Mouse (Mus musculus) right cerebral cortex, postnatal 4 days (tissue): ENCODE measurements at regions not wholly inside any gene's neighbourhood (a gene's known extent, or its start where the extent isn't known, plus 50 kb on each side); places are given as distances from the start of the nearest gene placed in this dataset.
A peak's percentile ranks its signal among the peaks of the same experiment; 100 is the strongest.

Experiments
- DNase-seq: peaks from one replicate; pipeline ENCODE4 v3.0.0-alpha.2; 2022

DNA sequence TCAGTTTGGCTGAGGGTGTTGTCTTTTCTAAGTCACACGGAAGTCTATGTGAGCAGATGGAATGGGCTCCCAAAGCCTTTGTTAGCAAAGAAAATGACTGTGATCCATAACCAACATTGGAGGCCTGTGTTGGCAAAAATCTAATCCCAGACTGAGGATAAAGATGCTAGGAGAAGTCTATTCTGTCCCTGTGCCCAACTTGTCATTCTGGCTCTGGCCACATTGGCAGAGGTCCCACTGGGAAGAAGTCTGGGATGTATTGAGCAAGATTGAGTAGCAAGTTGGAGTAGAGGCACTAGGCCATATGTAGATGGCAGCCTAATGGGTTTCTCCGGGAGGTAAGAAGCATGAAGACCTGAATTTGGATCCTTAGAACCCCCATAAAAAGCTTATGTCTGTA, 54.1 kb downstream of the Nog start:
- peak; percentile 9 for DNase-seq

DNA sequence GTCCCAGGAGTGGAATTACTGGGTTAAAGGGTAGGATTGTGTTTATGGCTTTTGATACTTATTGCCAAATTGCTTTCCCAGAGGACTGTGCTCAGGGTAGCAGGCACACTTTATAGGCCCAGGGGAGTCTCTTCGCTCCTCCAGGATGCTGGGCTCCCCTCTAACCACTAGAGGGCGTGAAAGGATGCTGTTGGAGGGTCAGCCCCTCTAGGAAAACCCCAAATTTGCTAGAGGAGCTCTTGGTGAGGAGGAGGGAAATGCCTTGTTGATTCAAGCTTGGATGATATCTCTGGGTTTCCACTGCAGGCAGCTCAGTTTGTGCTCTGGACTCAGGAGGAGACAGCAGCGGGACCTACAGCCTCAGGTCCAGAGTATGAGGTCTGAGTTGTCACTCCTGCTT, 58.8 kb downstream of the Nog start:
- peak; percentile 39 for DNase-seq

DNA sequence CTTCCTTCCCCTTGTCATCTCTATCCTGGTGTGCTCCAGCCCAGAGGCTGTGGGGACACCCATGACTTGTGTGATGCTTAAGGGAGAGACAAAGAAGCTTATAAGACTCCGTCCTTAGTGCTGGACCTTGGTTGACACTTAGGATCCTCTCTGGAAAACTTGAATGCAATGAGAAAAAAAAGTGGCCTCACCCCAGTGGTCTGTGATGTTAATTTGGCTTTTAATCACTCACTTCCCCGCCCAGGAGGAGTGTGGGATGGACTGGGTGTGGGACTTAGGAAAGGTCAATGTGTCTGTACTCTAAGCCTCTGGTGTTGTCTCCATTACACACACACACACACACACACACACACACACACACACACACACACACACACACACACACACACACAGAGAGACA, 60.0 kb downstream of the Nog start:
- no peak for DNase-seq

DNA sequence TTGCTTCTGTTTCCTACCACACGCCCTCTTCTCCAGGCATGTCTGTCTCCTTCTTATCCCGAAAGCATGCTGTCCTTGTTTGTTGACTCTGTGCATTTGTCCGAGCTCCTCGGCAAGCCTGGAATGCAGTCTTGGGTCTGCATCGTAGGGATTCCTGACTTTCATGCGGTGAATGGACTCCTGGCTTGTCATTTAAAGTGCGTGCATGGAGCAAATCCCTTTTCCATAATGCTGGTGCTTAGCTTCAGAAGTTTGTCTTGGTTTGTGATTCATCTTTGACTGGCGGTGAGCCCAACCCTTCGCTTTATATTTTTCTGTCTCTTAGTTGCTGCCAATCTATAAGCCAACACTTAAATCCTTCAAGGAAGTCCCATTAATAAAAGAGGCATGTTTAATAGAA, 62.2 kb downstream of the Nog start:
- DNase-seq, result no peak

DNA sequence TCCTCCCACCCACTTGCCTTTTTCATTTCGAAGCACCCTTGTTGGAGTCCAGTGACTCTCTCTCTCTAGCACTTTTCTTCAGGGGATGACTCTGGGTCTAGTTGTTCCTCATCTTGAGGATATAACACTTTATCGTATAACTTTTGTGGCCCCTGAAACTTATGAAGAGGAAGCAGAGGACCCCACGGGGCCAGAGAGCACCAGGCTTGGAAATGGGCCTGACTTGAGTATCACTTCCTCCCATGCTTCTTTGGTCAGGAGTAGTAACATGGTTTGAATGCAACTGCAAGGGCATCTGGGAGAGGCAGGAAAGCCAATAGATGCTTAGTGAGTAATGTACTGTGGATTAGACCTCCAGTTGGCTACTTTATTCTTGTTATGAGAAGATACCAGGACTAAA, 65.2 kb downstream of the Nog start:
- no peak for DNase-seq

DNA sequence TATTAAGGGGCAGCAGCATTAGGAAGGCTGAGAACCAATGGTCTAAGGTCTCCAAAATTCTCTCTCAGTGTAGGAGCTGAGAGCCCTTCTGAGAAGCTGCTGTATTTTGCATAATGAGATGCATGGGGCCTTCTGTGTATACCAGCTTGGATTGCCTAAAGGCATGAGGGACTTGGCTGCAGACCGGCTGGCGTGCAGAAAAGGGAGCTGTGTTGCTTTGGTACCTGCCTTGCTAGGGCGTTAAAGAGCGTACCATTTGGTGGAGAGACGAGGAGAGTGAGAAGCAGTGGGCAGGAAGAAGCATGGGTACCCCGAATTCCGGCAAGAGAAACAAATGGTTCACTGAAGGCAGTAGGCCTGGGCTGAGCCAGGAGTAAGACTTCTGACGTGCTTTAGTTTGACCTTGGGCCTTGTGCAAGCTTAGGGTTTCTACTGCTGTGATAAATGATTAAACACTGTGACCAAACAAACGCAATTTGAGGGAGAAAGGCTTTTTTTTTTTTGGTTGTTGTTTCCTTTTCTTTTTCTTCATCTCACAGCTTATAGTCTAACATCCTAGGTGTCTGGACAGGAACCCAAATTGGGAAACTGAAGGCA, 69.2 kb downstream of the Nog start:
- DNase-seq, result peak; percentile 11

DNA sequence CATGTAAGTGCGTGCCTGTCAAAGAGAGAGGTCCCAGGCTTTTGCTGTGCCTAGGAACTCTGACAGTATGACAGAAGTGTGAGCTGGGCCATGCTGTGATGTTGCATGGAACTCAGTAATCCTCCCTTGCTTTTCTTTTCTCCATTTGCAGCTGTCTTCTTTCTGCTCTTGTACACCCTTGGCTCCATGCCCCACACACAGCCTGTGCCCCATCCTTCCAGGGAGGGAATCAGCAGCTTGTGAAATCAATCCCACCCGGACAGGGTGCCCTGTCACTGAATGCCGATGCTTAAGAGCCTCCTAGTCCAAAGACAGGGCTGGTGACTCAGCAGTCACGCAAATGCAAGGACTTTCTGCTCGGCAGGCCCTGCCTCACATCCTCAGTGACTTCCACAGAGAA, 72.4 kb downstream of the Nog start:
- DNase-seq, result no peak

DNA sequence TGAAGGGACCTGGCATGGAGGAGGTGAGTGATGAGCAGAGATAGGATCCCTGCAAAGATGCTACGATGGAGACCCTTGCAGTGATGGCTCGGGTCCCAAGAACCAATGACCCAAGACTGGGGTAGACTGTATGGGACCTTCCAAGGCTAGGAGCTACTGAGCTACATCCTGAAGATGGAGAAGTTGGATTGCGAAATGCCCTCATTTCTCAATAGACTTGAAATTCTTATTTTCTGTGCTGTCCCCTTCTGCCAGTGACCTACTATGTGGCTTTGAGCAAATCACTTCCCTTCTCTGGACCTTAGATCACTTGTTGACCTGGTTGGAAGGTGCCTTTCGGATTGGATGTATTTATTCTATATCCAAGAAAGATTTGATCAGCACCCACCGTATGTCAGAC, 88.9 kb downstream of the Nog start:
- no peak for DNase-seq

DNA sequence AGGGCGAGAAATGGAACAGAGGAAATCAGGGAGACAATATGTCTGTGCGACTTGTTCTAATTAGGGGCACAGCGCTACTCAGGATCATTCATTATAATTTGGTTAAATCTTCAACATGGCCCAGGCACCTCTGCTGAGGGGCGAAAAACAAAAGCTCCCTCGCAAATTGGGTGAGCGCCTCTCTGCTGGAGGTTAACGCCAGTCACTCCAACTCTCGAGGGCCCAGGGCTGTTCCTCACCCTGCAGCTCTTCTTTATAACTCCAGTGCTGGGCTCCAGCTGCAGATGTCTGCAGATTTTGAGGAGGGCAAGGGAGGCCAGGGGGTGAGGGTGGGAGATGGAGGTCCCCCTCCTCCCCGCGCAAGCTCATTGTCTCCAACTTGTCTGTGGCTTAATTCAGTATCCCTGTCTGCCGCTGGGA, 92.6 kb downstream of the Nog start:
- DNase-seq, result no peak

DNA sequence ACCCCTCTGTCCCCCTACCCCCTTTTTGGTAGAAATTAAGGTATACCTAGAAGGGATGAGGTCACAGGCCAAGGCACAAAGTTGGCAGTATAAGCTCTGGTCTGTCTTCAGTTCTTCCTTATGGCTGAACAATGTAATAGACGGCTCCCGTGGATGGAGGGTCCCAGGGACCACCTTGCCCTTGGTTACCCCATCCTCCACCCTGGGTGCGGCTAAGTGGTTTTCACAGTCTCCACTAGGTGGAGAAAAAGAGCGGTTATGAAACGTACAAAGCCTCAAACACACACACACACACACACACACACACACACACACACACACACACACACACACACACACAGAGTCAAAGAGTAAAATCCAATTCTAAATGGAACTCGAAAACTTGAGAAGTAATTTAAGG, 93.1 kb downstream of the Nog start:
- DNase-seq, result peak; percentile 15

DNA sequence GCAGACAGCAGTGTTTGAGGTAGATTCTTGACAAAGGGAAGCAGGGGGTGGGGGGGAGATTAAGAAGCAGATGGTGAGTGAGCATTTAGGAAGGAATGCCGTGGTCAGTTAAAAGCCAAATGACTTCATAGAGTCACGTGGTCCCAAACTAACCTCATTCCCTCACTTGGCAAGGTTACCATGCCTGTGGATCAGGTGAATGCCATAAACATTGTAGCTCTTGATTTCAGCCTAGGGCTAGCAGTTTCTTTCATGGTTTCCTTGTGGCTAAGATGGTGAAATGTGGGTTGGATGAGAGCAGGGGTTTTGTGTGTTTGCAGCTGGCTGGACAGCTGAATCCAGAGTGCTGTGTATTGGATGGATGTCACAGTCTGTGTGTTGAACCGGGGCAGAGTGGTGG, 95.3 kb downstream of the Nog start:
- DNase-seq, result no peak

DNA sequence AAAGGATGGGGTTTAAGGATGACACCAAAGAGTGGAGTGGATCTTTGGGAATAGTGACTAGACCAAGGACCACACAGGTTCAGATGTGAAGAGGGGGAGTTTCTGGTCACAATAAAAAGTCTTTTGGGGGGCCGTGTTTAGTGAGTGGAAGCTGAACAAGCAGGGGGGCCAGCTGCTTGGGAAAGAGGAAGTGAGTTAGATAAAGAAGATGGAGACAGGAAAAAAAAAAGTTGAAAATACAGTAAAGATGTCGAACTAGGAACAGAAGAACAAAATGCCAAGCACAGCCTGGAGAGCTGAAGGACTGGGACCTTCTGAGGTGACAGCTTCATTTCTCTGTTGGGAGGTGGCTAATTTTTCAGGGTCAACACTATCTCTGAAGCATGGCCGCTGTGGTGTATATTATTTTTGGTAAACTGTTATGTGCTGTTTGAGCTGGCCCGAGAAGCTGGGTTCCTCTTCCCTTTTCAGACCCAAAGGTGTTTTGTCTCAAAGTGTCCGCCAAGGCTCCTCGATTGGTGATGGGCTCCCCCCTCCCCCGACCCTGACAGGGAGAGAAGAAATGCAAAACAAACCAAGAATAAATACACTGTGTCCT, 97.1 kb downstream of the Nog start:
- DNase-seq, result no peak

DNA sequence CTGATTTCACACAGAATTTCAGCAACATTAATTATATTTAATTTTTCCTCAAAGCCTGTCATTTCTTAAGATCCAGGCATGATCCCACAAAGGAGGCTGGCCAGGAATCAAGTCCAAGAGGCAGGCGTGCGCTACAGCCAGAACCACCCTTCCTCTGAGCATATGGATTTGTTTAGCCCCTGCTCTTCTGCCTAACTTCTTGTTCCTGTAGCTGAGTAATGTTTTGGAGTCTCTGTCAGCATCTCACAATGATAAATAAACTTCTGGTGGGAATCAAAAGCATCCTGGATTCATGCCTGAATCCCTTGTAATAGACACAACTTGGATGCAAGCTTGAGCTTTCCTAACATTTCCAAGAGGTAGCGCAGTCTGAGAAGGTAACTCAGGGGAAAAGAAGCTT, 101.7 kb downstream of the Nog start:
- no peak for DNase-seq

DNA sequence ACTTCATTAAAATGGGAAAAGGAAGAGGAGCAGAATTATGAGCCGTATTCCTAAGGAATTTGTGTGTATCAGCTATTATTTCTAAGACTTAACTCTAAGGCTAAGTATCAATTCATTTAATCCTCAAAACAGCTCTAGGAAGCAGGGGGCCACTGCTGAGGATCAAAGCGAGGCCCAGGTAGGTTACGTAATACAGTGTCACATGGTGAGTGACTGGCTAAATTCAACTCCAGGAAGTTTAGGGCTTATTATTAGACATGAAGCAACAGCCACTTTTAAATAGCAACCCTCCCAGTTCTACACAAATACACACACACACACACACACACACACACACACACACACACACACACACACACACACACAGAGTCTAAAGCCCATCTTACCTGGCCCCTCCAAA, 109.3 kb downstream of the Nog start:
- no peak for DNase-seq

DNA sequence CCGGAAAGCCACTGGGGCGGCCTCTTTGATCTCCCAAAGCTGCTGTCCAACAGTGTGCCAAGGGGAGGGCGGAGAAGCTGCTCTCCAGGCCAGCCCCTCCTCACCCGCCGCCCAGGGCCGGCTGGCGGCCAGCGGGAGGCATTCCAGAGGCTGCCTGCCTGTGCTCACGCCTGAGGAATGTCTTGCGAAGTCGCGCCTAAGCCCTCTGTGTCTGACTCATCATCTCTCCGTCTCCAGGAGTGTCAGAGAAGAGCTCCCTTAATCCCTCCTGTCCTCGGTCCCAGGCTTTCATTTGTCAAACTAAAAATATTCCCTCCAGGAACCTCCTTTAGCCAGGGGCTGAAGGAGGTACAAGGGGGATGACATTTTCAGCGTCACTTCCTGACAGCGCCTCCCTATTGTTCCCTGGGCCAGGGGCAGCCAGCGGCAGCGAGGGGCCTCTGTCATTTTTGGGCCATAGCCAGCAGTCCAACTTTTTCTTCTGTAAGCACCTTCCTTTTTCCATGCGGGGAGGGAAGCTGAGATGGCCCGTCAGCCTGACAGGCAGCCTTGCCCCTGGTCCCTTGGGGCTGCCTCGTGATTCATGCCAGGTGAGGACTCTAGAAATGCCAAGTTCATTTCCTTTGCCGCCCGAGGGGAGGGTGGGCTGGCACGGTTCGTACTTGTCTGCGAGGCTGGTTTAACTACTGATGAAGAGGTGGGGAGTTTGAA, 113.4 kb downstream of the Gm525 start:
- DNase-seq, result peak; percentile 49

DNA sequence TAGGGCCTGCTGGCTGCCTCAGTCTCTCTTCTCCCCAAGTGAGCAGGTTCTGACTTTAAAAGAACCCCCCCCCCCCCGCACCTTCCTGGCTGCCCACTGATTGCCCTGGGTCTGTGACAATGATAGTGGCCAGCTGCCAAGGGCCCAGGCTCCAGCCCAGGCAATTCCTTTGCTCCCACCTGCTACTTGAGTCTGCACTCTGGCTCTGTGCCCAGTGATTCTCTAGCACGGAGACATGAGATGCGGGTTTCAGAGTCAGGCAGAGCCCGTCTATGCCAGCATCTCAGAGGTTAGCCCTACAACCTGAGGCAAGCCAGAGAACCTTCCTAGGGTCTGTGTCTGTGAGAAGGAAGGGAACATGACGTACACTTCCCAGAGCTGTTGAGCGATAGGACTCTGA, 112.2 kb downstream of the Gm525 start:
- DNase-seq, result peak; percentile 27

DNA sequence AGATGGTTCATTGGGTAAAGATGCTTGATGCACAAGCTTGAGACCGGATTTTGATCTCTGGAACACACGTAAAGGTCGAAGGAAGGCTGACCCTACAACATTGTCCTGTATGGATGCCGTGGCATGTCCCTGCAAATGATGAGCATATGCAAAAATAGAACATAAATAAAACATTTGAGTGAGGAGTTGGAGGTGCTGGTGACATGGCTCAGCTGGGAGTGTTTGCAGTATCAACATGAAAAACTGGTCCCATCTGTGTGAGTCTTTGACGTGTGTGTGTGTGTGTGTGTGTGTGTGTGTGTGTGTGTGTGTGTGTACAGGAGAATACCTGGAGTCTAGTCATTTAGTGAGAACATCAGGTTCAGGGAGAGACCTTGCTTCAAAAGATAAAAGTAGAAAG, 107.8 kb downstream of the Gm525 start:
- no peak for DNase-seq

DNA sequence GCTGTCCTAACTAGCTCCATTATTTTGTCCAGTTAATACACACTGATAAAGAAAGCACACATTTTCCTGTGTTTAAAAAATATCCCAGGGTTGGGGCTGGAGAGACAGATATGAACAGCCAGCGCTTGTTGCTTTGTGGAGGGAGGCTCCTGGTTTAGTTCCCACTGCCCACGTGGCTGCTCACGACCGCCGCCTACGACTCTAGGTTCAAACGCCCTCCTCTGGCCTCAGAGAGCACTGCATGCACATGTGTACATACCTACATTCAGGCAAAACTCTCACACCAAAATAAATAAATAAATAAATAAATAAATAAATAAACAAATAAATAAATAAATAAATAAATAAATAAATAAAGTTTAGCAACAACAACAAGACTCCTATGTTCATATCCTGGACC, 104.8 kb downstream of the Gm525 start:
- DNase-seq, result no peak

DNA sequence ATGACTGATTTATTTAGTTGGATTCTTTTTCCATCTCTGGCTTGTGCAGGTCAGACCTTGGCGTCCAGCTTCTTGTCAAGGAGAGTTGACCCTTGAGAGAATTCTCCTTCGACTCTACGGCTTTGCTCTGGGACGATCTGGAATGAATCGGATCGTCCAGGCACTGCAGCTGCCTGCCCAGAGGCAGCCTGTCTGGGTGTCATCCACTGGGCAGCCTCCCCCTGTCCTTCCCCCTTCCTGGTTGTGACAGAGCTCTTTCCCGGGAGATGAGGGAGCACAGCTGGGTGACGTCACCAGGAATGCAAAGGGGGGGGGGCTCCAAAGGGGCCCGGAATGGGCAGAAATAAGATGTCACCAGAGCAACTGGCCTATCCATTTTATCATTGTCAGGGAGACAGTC, 101.9 kb downstream of the Gm525 start:
- no peak for DNase-seq

DNA sequence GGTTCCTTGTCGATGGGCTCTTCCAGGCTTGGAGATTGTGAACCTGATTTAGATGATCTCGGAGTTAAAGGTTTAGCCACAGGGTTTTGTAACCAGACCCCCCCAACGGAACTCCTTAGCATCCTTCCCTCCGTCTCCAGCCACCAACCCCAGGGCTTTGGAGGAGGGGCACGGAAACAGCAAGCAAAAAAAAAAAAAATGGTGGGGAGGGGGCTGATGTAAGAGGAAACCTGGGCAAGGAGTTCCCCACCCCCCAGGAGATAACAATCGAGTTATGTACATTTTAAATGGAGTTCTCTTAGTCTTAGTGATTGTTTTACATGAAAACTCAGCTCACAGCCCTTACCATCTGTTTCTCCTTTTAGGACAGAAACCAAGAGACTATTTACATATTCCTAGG, 101.3 kb downstream of the Gm525 start:
- no peak for DNase-seq

DNA sequence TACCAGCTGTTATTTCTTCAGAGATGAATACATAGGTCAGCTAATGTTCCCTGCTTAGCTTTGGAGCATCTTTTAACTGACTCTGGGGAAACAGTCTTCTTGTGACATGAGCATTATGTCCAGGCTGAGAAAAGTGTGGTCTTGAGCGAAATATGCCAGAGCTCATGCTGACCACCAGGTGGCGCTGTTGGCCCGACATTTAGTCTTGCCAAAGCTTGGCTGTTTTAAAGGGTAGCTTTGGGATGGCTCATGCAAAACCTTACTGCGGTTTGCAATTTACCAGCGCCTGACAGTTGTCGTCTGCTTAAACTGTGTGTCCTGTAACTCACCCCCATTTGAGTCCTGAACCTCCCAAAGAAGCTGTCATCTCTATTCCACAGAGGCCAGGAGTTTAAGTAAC, 91.6 kb downstream of the Gm525 start:
- peak; percentile 98 for DNase-seq

DNA sequence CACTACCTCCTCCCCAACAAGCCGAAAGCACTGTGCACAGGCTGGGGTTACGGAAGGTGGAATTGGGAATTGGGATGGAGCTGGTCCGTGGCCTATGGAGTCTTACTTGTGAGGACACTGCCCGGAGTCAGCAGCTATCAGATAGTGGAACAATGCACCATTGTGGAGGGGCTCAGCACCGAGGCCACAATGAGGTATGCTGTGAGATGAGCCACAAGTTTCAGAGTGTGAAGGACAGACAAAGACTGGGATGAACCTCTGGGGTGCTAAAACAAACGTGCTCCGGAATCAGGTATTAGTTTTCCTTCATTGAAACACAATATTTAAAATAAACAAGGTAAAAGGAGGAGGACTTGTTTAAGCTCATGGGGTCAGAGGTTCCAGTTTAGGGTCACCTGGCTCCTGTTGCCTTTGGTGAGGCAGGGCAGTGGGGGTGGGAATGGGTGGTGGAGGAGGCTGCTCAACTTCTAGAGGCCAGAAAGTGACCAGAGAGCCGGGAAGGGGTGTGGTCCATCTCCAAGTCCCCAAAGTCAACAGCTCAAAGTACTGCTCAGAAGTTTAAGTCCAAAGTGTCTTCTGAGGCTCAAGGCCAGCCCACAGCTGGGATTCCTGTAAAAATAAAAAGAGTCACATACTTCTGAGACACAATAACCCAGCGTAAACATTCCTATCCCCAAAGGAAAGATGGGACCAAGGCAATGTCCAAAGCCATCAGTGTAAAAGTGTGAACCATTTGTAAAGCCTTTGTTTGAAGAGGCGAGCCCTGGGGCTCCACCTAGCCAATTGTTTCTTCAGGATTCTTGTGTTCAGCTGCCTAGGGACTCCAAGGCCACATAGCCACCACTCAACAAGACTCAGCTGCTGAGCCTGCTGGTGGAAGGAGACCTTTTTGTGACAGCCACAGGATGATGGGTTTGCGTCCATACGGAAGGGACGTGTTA, 80.1 kb downstream of the Gm525 start:
- DNase-seq, result no peak

DNA sequence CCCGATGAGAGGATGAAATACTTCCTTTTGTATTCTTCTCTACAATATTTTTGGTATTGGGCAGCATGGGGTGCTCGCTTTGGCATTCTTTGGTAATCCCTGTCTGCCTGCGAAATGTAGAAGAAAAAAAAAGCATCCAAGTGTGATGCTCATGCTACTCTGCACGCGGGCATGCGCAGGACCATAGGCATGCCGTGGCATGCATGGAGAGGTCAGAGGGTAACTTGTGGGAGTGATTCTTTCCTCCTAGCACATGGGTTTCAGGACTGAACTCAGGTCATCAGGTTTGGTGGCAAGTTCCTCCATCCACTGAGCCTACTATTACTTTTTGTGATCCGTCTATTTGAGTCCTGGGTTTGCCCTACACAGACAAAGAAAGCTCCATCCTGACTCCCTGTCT, 74.3 kb downstream of the Gm525 start:
- DNase-seq, result no peak
